Mouse (Mus musculus): ENCODE measurements at regions not wholly inside any gene's neighbourhood (a gene's known extent, or its start where the extent isn't known, plus 50 kb on each side); places are given as distances from the start of the nearest gene placed in this dataset.
A peak's percentile ranks its signal among the peaks of the same experiment; 100 is the strongest.

DNA sequence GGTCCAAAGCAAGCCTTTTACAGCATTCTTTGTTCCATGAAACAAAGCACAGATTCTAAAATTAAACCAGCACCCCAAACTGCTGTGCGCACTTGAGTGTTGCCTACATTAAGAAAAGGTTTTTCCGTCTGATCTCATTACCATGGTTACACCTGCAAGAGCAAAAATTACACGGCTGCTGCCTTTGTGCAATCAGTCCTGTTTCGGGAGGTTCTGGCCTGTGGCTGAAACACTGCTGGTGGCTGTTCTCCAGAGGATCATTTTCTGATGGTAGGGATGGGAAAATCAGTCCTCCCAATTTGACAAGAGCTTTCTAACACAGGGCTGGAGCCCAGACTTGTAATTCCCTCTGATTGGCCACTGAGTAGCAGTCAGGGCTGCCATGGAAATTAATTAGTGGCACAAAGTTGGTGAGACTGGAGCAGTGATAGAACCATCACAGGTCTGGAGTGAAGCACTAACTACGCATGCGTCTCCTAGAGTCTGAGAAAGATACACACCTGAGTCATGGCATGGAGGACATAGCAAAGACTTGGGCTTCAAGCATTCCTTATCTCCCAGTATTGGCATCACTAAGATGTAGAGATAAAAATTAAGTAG lies 114.8 kb upstream of the Fam49a start:
- no peak for DNase-seq

DNA sequence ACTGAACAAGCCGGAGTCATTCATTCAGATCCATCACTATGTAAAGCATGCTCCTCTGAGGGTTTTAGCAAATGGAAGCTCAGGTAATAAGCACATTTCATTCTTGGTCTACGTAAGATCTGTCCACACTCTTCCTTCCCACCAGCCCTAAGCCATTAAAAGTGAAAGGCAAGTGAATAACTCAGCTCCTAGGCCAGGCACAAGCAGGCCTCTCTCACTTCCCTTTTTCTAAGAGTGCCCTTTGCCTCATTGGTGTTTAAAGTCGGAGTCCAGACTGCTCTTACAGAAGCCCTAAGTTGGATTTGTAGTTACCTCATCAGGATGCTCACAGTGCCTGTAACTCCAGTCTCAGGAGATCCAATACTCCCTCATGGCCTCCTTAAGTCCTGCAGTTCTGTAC lies 114.1 kb upstream of the Fam49a start:
- no peak for DNase-seq

DNA sequence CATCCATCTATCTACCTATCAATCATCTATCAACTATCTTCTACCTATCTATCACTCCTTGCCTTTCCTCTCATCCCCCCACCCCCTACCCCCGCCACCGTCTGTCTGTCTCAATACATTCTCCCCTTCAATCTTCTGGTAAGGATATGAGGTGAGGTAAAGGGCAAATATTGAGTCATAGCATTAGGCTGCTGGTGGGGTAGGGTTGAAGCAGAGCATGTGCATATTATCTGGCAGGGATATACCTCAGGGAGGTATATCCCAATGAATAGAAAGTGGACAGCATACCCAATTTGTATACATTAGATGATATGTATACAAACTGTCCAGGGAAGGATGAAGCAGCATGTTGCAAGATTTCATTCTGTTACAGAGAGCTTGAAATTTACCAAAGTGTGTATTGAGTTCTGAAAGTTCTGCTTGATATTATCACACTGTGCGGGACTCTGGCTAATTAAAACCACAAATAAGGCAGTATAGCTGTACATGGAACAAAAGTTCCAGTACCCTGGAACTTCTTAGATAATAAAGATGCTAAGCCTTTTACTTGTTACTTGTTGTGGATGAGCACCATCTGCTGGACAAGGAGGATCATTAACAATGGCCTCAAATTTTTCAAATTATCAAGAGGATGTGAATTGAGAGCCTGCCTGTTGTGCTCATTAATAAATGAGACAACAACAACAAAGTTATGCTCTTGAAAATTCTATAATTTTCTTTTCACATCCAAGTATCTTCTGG lies 113.1 kb upstream of the Fam49a start:
- DNase-seq: no peak

DNA sequence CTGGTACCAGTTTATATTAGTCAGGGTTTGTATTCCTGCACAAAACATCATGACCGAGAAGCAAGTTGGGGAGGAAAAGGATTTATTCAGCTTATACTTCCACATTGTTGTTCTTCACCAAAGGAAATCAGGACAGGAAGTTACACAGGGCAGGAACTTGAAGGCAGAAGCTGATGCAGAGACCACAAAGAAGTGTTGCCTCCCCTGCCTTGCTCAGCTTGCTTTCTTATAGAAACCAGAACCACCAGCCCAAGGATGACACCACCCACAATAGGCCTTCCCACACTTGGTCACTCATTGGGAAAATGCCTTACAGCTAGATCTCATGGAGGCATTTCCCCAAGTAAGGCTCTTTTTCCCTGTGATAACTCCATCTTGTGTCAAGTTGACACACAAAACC lies 97.5 kb upstream of the Fam49a start:
- DNase-seq: no peak

DNA sequence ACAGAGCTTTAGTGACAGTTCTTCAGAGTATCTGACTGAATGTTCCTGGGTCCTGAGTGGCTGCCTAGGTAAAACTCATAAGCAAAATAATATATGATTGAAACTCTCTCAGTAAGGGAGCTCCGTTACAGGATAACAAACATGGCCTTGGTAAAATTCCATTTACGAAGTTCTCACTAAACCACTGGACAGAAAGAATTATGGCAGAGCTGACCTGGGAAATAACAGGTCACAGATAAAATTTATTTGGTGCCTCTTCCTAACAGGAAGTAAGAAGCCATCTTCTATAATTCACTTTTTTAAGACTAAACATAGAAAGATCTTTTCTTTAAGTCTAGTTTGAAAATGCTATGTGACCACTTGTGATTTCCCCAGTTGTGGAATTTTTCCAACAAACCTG lies 91.4 kb upstream of the Fam49a start:
- DNase-seq: no peak

DNA sequence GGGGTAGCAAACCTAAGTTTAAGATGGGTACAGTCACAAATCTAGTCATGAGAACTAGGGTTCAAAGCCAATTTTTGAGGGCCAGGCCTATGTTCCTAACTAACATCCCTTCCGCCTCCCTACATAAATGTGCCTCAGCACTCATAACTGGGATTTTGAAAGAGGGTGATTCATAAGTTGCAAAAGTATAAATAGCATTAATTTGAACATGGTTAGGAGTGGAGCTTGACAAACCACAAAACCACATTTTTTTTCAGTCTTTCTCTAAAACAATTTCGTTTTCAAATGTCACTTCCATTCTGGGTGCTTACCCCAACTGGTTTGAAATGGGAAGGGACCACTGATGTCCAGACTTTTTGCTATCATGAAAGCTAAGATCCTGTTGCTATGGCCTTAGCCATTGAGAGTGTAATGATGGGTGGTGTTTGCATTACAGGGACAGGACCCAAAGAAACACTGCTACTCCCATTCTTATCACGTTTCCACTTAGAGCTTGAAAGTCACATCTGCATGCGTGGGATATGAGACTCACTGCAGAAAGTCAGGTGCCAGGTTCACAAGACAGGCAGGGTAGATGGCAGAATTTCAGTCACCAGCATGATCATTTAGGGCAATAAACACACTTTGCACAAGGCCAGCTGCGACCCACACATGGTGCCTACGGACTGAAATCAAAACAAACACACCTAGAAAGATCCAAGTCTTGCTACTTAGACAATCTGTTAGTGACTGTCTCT lies 89.7 kb upstream of the Fam49a start:
- no peak for DNase-seq

DNA sequence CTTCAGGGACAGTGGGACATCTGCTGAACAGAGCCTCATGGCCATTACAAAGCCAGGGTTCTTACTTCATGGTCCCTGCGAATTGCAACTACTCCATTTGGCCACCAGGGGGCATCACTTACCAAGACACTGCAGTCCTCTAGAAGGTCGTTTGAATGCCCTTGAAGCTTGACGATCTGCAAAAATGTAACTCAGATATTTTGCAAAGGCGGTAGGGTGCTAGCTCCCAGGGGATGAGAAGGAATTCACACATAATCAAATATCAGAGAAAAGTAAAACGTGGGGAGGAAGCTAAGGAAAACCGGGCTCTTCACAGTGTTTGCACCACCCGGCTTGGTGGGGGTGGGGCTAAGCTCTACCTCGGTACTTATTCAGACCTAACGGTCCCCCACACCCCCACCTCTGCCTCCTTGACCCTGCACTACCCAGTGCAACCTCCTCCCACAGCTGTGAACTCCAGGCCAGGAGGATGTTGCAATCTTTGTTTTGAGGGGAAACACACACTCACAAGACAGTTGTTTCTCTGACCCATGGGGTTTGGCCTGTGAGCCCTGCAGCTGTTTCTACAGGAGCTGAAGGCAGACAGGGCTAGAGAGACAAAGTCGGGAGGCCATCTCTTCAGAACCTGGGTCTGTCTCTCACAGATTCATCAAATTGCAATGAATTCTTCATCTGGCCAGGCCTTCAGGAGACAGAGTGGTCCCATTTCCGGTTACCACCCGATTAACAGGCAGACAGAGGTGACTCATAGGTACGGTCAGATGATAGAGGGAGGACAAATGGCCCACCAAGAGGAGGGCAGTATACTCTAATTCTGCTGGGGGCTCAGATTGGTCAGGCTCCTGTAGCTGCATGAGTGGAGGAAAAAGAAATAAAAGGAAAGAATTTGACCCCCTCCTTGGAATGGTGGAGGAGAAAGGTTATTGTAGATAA lies 85.3 kb upstream of the Fam49a start:
- peak; percentile 75 for DNase-seq

DNA sequence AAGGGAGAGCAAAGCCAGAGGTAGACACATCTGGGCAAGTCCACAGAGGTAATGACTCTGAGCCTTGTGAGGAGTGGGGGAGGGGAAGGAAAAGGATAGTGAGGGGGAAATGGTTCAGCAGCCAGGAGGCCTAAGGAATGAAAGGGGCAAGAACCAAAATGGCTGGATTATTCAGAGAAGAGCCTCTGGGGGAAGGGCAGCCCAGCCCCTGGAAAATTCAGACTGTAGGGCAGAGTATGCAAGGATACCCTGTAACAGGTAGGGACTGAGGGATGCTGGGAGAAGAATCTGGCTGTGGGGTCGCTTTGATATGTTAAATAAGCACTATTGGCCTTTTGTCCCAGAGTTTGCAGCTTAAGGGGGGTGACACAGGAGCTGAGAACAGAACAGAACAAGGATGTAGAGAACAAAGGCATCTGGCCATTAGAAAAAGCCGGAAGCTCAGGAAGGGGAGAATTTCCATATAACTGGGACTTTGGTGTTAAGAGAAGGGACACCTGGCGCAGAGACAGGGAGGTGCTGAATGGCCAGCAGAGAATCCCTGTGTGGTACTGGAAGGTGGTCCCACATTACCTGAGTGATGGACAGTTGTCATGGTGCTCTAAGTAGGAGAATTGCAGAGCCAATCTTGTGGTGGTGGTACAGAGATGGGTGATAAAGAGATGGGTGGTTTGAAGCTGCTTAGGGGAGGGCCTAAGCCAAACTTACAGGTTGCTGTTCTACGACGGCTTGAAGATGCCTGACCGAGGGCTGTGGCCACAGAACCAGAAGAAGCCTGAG lies 84.5 kb upstream of the Fam49a start:
- no peak for DNase-seq

DNA sequence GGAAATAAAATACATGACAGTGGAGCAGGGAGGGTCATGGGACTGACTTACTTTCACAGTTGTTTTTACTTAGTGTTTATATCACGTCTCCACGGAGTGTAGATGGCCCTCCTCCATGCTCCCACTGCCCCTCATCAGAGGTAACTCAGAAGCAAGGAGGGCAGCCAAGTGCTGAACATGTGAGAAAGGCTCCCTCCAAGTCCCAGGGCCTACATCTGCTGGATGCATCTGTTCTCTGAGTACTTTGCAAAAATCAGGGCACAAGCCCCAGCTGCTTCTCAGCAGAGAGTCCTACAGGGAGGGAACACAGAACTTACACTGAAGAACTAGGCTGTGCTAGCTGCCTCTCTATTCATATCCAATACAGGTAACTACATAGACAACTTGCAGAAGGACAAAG lies 83.5 kb upstream of the Fam49a start:
- DNase-seq: peak; percentile 17

DNA sequence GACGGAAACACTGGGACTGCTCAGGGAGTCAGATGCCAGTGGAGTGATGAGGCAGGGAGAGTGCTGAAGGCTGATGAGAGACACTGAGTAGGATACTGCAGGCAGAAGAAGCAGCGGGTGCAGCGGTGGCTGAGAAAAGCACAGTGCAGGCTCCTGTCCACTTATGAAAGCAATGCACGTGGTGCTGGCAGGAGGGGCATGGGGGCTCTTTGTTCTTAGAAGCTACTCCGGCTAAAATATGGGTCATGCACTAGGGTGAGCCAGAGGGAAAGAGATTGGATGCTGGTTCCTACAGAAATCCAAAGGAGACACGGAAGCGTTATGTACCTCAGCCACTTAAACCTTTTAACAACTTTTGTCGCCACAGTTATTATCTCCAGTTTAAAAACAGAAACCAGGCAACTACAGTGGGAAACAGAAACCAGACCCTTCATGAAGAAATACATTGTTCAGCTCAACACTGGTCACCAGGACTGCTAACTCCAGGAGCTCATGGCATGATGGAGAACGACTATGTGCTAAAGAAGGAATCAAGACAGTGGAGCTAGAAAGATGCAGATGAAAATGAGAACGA lies 82.6 kb upstream of the Fam49a start:
- DNase-seq: peak; percentile 22

DNA sequence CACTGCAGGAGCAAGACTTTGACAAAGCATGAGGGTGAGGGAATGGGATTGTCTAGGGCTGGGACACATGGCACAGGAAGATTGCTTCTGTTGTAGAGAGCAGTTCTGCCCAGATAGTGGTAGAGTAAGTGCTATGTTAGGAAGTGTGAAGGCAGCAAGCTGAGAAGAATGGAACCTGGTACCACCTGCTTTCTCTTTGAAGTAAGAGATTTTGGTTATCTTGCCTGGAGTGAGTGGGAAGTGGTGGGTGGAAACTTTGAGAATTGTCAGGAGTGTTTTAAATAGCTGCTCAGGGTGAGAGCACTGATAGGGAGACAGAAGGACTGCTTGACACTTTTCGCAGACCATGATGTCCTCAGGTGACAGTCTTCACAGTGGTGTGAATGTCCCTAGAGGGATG lies 81.0 kb upstream of the Fam49a start:
- no peak for DNase-seq

DNA sequence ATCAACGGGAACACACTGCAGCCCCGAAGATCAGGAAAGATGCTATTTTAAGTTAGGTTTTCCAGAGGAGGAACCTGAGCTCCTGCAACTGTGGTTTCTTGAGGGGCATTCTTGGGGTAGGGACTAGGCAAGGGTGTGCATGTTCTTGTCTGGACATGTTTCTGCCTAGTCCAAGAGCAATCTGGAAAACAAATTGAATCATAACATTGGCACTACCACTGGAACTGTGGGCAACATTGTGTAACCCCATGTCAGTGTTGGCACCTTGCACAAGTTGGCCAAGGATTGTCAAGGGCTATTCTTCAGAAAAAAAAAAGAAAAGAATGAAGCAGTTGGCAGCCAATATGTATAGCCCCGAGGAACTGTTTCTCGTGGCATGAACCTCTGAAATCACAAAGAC lies 80.3 kb upstream of the Fam49a start:
- no peak for DNase-seq

DNA sequence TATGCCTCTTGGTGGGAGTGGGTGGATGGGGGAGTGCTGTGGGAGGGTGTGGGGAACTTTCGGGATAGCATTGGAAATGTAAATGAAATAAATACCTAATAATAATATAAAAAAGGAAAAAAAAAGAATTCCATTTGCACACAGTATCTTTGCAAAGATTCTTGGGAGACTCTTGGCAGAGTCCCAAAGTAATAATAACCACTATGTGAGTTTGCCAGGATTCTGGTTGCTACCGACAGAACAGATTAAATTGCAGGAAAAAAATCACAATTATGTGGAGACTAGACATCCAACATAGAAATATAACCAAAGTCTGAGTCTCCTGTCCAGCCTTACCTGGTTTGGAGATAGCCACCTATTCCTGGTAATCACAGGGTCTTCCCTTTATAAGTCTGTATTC lies 75.6 kb upstream of the Fam49a start:
- no peak for DNase-seq

DNA sequence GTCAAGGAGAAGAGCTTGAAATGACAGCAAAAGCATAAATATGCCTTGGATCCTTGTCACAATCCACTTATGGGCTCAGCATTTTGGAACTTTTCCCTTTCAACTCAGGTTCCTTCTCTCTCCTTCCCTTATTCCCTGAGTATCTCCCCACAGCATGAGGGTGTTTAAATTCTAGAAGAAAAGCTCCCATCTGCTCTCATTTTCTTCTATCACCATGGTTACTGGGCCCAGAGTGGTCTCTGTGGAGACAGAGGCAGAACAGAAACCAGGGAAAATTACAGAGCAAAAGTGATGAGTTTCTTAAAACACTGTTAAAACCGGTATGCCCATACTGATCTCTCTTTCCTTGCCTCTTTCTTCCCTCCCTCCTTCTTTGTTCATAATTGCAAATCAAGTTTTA lies 66.9 kb upstream of the Fam49a start:
- DNase-seq: no peak

DNA sequence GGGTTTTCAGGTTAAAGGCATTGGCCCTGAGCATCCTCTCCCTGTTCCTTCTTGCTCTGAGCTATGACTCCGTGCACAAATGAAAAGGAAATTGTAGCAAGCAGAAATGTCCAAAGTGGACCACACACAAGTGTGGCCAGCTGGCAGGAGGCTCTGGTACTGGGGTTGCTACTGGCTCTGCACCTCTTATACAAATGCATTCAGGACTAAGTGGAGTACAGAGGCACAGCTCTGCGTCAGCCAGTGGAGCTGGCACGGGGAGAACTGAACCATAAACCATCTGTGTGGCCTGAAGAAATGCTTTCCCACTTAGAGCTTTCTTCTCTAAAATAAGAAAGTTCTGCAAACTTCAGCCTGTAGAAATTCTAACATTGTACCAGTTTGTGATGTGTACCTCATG lies 65.3 kb upstream of the Fam49a start:
- no peak for DNase-seq

DNA sequence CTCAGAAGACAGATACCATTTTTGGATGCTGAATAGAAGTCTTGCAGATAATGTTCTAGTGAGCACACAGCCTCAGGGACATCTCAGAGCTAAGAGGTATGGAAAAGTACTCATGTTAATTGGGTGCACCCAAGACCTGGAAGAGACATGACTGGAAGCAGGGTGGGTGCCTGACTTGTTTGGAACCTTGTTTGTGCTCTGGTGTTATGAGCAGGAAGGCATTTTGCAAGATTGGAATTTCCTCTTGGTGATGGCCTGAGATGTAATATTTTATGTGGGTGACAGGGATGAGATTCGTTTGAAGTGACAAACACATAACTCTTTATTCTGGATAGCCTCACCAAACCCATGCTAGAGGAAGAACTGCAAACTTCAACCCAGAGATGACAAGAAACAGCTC lies 53.7 kb upstream of the Fam49a start:
- DNase-seq: no peak
